Mouse (Mus musculus) cerebral cortex, adult 2 months (tissue): ENCODE results near the gene Tpgs1.

Experiments used
- WGBS: fragments of 180-500 bp; shearing (Covaris S2); methylation state at CpG from one replicate; pipeline ENCODE4 v1.1.7; 2018; 5-methylcytosine and 5-hydroxymethylcytosine counted together

Gene Tpgs1

GRCm38 (mm10) chr10:79668076-79668475 is 1.1 kb upstream of the Tpgs1 start:
- WGBS, result 63% methylated on average over 5 of the region's 5 CpGs

- under 1% methylated on average over 47 of the region's 47 CpGs for WGBS
Observed at GRCm38 (mm10) chr10:79669576-79670057, 448 bp downstream of the Tpgs1 start.

GRCm38 (mm10) chr10:79670071-79670888 is 1.1 kb downstream of the Tpgs1 start:
- WGBS, result 31% methylated on average over 15 of the region's 15 CpGs

GRCm38 (mm10) chr10:79671396-79672087 is 2.4 kb downstream of the Tpgs1 start:
- 76% methylated on average over 6 of the region's 6 CpGs for WGBS

- WGBS, result 64% methylated on average over 3 of the region's 3 CpGs
Observed at GRCm38 (mm10) chr10:79672088-79672455, 2.9 kb downstream of the Tpgs1 start.

GRCm38 (mm10) chr10:79673054-79673453 is 3.9 kb downstream of the Tpgs1 start:
- 87% methylated on average over 3 of the region's 3 CpGs for WGBS

- WGBS, result 70% methylated on average over 44 of the region's 44 CpGs
Observed at GRCm38 (mm10) chr10:79675346-79676035, 6.3 kb downstream of the Tpgs1 start.

GRCm38 (mm10) chr10:79680606-79681495 is 11.7 kb downstream of the Tpgs1 start:
- 36% methylated on average over 11 of the region's 11 CpGs for WGBS

GRCm38 (mm10) chr10:79681591-79682245 is 12.5 kb downstream of the Tpgs1 start, which contains the start of gene Cdc34:
TSS of gene Cdc34 (plus strand) at chr10:79682195.
- under 1% methylated on average over 84 of the region's 84 CpGs for WGBS

GRCm38 (mm10) chr10:79682551-79682915 is 13.4 kb downstream of the Tpgs1 start:
- WGBS, result 2% methylated on average over 10 of the region's 10 CpGs

GRCm38 (mm10) chr10:79682916-79683582 is 13.9 kb downstream of the Tpgs1 start:
- WGBS, result under 1% methylated on average over 10 of the region's 10 CpGs

GRCm38 (mm10) chr10:79683726-79684640 is 14.8 kb downstream of the Tpgs1 start:
- 51% methylated on average over 6 of the region's 6 CpGs for WGBS

GRCm38 (mm10) chr10:79684770-79685600 is 15.8 kb downstream of the Tpgs1 start:
- WGBS, result 89% methylated on average over 25 of the region's 25 CpGs

- WGBS, result 90% methylated on average over 2 of the region's 2 CpGs
Observed at GRCm38 (mm10) chr10:79686219-79686618, 17.1 kb downstream of the Tpgs1 start.

GRCm38 (mm10) chr10:79686691-79687090 is 17.5 kb downstream of the Tpgs1 start:
- 79% methylated on average over 1 of the region's 1 CpGs for WGBS

GRCm38 (mm10) chr10:79687513-79687912 is 18.3 kb downstream of the Tpgs1 start:
- 92% methylated on average over 6 of the region's 6 CpGs for WGBS

- 68% methylated on average over 4 of the region's 4 CpGs for WGBS
Observed at GRCm38 (mm10) chr10:79688720-79689119, 19.6 kb downstream of the Tpgs1 start, which contains the start of gene Gzmm. TSS of gene Gzmm (plus strand) at chr10:79689020.

GRCm38 (mm10) chr10:79689178-79689577 is 20.0 kb downstream of the Tpgs1 start:
- WGBS, result 88% methylated on average over 3 of the region's 3 CpGs
